Mouse (Mus musculus): ENCODE data around the gene Col6a2. TPM values are rescaled to one million over a fixed set of nuclear protein-coding genes. Genes with fewer than 3 reads are reported as not detected.

Gene Col6a2
- total and polyA plus RNA-seq, 3 experiments: not detected

DNA sequence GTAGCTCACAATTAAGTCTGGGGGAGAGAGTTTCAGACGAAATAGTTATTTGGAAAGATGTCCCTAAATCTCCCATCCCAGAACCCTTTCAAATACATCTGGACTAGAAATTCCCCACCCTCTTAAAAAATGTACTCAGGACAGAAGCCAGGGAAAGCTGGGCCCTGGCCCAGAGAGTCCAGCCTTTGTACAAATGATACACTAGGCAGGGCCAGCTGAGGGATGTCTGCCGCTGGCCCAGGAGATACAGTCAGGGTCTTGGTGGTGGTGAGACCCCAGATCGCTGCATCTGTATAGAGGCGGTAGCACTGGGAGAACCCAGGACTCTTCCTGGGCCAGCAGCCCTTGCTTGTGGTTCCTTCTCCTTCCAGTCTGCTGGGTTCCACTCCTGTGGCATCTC, 20.6 kb upstream of the Col6a2 start:
- H3K4me1 ChIP-seq (ENCODE audit: control insufficient read depth in 1 of 2, insufficient read depth in 2 of 2, low read length in 2 of 2): no peaks in the 10 kb centered on the region
- no peak overlapping the region for H3K9ac ChIP-seq (ENCODE audit: control insufficient read depth, low read depth, low read length, poor library complexity, severe bottlenecking)
- peaks cover 0 to 4% of the 10 kb centered on the region in 2 experiments; a peak in 3 of 4 replicates for H3K27me3 ChIP-seq (ENCODE audit: control insufficient read depth in 1 of 2, insufficient read depth in 2 of 2, low read length in 2 of 2)
- no peak overlapping the region for H3K4me3 ChIP-seq (ENCODE audit: control insufficient read depth in 1 of 2, insufficient read depth in 1 of 2, low read depth in 2 of 2, low read length in 2 of 2)
- H3K79me2 ChIP-seq (ENCODE audit: control insufficient read depth, insufficient read depth, low read length, poor library complexity): no peaks in the 10 kb centered on the region
- no peak for DNase-seq (ENCODE audit: low read depth, low spot score)
- TF ChIP-seq CHD1 (IDR thresholded peaks at IDR 0.05; ENCODE audit: low read depth, low read length) (no peak), MAZ (IDR thresholded peaks at IDR 0.05; ENCODE audit: low read depth, low read length) (no peak), TAL1 (IDR thresholded peaks at IDR 0.05; ENCODE audit: low read length) (no peak), BHLHE40 (IDR thresholded peaks at IDR 0.05; ENCODE audit: borderline replicate concordance, low read depth, low read length) (no peak), ZC3H11A (IDR thresholded peaks at IDR 0.05; ENCODE audit: low read depth, low read length) (no peak), NELFE (IDR thresholded peaks at IDR 0.05; ENCODE audit: low read depth, low read length) (no peak), USF2 (IDR thresholded peaks at IDR 0.05; ENCODE audit: borderline replicate concordance in 1 of 2, insufficient read depth in 1 of 2, low read depth in 1 of 2, low read length in 2 of 2) (no peak), E2F4 (IDR thresholded peaks at IDR 0.05; ENCODE audit: borderline replicate concordance, low read depth, low read length) (no peak), NRF1 (IDR thresholded peaks at IDR 0.05; ENCODE audit: insufficient read depth, low read depth, low read length, poor library complexity, severe bottlenecking) (no peak), MAX (IDR thresholded peaks at IDR 0.05; ENCODE audit: low read length) (no peak), MAFK (IDR thresholded peaks at IDR 0.05; ENCODE audit: borderline replicate concordance, low read depth, low read length) (no peak), TBP (IDR thresholded peaks at IDR 0.05; ENCODE audit: low read depth, low read length) (no peak), ELF1 (IDR thresholded peaks at IDR 0.05; ENCODE audit: low read depth, low read length) (no peak), ETS1 (IDR thresholded peaks at IDR 0.05; ENCODE audit: low read depth, low read length) (no peak), POLR2AphosphoS2 (IDR thresholded peaks at IDR 0.05; ENCODE audit: low read length) (no peak), CTCF (IDR thresholded peaks at IDR 0.05 in 2 of 3, conservative IDR thresholded peaks at IDR 0.05 in 1 of 3; ENCODE audit: control insufficient read depth in 1 of 3, insufficient read depth in 1 of 3, low read depth in 2 of 3, low read length in 3 of 3, poor library complexity in 1 of 3, severe bottlenecking in 1 of 3) (no peak)
- H3K27ac ChIP-seq (ENCODE audit: control insufficient read depth, low read depth, low read length): no peak overlapping the region
- no peaks in the 10 kb centered on the region for H3K9me3 ChIP-seq (replicated peaks; ENCODE audit: insufficient read depth, low read length)
- no peaks in the 10 kb centered on the region for H3K36me3 ChIP-seq (ENCODE audit: control insufficient read depth in 1 of 2, insufficient read depth in 2 of 2, low read length in 2 of 2)

DNA sequence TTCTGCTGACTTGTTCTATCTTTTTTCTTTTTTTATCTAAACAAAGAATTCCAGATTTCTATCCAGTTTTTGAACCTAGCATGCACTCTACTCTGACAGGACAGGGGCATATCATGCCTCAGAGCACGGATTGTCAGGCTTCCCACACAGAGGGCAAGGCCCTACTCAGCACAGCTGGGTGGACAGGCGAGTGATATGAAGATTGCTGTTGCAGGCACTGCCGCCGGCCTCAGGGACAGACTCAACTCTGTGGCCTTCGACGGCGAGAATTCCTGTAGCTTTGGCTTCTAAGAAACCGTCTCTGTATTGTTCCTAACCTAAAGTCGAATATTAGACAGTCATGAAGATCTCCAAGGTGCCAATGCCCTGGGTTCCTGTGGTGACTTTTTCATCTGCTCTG, 20.0 kb upstream of the Col6a2 start:
- DNase-seq (ENCODE audit: low read depth, low spot score): no peak
- no peak for TF ChIP-seq SMC3 (IDR thresholded peaks at IDR 0.05; ENCODE audit: low read depth, low read length)
- TF ChIP-seq EP300 (IDR thresholded peaks at IDR 0.05; ENCODE audit: low read depth in 1 of 2, low read length in 2 of 2): no peak
- TF ChIP-seq BHLHE40 (IDR thresholded peaks at IDR 0.05; ENCODE audit: borderline replicate concordance, low read depth, low read length): no peak
- H3K9ac ChIP-seq (ENCODE audit: control insufficient read depth, low read depth, low read length, poor library complexity, severe bottlenecking): no peak overlapping the region
- no peaks in the 10 kb centered on the region for H3K4me1 ChIP-seq (ENCODE audit: control insufficient read depth in 1 of 2, insufficient read depth in 2 of 2, low read length in 2 of 2)
- no peak overlapping the region for H3K4me3 ChIP-seq (ENCODE audit: control insufficient read depth in 1 of 2, insufficient read depth in 1 of 2, low read depth in 2 of 2, low read length in 2 of 2)
- no peaks in the 10 kb centered on the region for H3K36me3 ChIP-seq (ENCODE audit: control insufficient read depth in 1 of 2, insufficient read depth in 2 of 2, low read length in 2 of 2)
- H3K79me2 ChIP-seq (ENCODE audit: control insufficient read depth, insufficient read depth, low read length, poor library complexity): no peaks in the 10 kb centered on the region
- no peak overlapping the region for H3K27ac ChIP-seq (ENCODE audit: control insufficient read depth, low read depth, low read length)
- H3K27me3 ChIP-seq (ENCODE audit: control insufficient read depth in 1 of 2, insufficient read depth in 2 of 2, low read length in 2 of 2): peaks cover 0 to 4% of the 10 kb centered on the region in 2 experiments; a peak in 3 of 4 replicates
- H3K9me3 ChIP-seq (replicated peaks; ENCODE audit: insufficient read depth, low read length): no peaks in the 10 kb centered on the region

Measured in MEL (cell line).